Mouse (Mus musculus) E14TG2a.4 (cell line): ENCODE data around the gene Wipi2.

Experiments used
- CTCF ChIP-seq: conservative IDR thresholded peaks from 2 replicates; pipeline ENCODE4 v1.5.1; 2014; ENCODE audit warnings: low read length
- POU5F1 ChIP-seq: IDR thresholded peaks from 2 replicates; pipeline ENCODE4 v1.6.1; 2014; ENCODE audit warnings: low read length, borderline replicate concordance

GRCm38 (mm10) chr5:142650390-142650789 lies 22.9 kb downstream of the Wipi2 start:
- no peak for TF ChIP-seq CTCF
- TF ChIP-seq POU5F1 = no peak
